Mouse (Mus musculus): ENCODE measurements around the gene Pigv.

The Pigv gene

DNA sequence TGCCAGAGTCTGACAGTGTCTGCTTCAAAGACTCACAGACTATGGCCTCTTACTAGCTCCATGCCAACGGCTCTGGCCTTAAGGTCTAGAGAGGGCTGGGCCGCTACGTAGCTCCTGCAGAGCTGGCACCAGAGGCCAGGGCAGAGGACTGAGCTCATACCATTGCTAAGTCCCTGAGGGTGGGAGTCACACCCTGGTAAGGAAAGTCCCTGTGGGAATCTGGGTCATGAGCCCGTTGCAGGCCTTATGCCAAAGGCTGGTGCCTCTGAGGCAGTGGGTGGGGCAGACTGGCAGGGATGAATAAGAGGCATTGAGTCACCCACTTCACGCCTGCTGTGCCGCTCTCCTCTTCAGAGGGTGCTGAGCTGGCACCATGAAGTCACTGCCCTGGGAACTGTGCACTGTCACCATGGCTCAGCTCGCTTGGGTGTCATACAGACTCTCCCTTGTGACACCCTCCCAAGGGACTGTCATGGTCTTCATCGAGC lies 58.1 kb downstream of the Pigv start:
- DNase-seq (ENCODE audit: low read depth, low spot score): no peak

DNA sequence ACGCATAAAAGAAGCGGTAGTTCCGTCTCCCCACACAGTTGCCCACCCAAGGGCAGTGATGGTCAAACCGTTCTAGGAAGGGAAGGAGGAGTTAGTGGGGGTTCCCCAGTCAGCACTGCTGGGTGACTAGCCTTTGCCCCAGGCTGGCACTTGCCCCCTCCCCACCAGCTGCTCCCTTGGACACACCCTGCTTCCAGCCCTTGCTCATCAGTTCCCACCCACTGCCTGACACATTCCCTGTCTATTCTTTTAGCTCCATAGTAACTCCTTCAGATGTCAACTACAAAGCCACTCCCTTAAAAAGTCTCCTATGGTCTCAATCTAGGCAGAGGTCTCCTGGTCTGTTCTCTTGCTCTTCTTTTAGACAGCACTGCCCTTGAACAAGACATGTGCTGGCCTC lies 58.6 kb downstream of the Pigv start:
- no peak for DNase-seq (ENCODE audit: low read depth, low spot score)

DNA sequence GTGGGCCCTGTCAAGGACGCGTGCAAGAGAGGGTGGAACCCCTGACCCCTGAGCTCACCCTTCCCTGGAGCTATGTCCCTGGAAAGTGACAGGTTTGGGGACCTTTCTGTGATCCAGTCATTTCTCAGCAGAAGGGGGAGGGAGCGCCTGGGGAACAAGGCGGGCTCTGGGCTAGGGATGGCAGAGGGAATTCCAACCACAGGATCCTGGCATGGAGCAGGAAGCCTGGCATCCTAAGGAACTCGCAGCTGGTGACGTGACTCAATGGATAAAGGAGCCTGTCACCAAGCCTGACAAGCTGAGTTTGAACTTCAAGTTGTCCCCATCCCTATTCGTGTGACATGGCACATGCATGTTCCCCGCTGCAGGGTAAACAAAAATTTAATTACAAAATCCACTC lies 59.4 kb downstream of the Pigv start:
- DNase-seq (ENCODE audit: low read depth, low spot score): no peak

DNA sequence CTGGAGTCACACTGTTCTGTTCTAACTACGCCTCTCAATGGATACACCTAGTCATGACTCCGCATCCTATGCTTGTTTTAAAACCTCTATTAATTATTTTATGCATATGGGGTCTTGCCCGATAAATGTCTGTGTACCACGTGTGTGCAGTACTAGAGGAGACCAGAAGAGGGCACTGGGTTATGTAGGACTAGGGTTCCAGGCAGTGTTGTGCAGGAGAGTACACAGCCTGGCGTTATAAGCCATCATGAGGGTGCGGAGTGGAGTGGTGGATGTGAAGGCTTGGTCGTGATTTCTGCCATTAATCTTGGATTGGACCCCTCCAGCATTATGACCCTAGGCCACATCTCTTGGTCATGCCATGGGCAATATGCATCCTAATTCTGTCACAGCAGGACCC lies 60.0 kb downstream of the Pigv start:
- no peak for DNase-seq (ENCODE audit: low read depth, low spot score)

DNA sequence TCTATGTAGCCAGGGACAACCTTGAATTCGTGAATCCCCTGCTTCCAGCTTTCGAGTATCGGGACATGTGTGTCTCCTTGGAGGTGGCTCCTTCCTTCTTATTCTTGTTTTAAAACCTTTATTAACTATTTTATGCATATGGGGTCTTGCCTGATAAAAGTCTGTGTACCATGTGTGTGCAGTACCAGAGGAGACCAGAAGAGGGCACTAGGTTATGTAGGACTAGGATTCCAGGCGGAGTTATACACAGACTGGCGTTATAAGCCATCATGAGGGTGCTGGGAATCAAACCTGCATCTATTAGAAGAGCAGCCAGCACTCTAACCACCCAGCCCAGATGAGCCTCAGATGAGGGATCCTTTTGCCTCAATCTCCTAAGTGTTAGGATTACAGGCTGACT lies 60.6 kb downstream of the Pigv start:
- DNase-seq (ENCODE audit: low read depth, low spot score): no peak

Data from c-Kit-negative CD71-positive TER-119-positive erythroid progenitor cells, embryonic 14.5 days (primary cell).